Mouse (Mus musculus) liver, embryonic 14.5 days (tissue): ENCODE data around the gene Yju2. TPM values are rescaled to one million over a fixed set of nuclear protein-coding genes. Genes with fewer than 3 reads are reported as not detected.

ENCODE experiments used
- ATAC-seq: fragments of 200-750 bp; cut with Nextera tagmentation; 2 replicates; pipeline ENCODE4 v1.8.0; 2017; ENCODE audit warnings: moderate number of reproducible peaks, mild to moderate bottlenecking, moderate library complexity; ENCODE audit not compliant: insufficient read depth
- DNase-seq, 3 experiments: peaks; one replicate each; pipeline ENCODE4 v3.0.0-alpha.2; 2012 to 2013; ENCODE audit warnings: low read depth in 3 of 3, low spot score in 3 of 3
- H3K27ac ChIP-seq: fragments of 300-500 bp; sonication (generic); 2 replicates; pipeline ENCODE4 v1.5.1; 2014; ENCODE audit warnings: moderate library complexity, mild to moderate bottlenecking, control low read depth, inconsistent platforms
- H3K27me3 ChIP-seq: fragments of 300-500 bp; sonication (generic); 2 replicates; pipeline ENCODE4 v1.6.1; 2014; ENCODE audit warnings: mild to moderate bottlenecking, low read length, moderate library complexity; ENCODE audit not compliant: control insufficient read depth, insufficient read depth
- H3K36me3 ChIP-seq: fragments of 300-500 bp; sonication (generic); replicated peaks from 2 replicates; pipeline ENCODE4 v1.6.1; 2014; ENCODE audit warnings: low read depth; ENCODE audit not compliant: control insufficient read depth, insufficient read depth
- H3K4me1 ChIP-seq, 2 experiments: fragments of 200-500 bp in 1 of 2; fragments of 300-500 bp in 1 of 2; sonication (generic) in 1 of 2; replicated peaks; 2 replicates each; pipeline ENCODE4 v1.6.1; 2012 to 2014; ENCODE audit warnings: antibody characterized with exemption in 1 of 2, inconsistent platforms in 1 of 2, low read length in 1 of 2; ENCODE audit not compliant: control insufficient read depth in 2 of 2, insufficient read depth in 2 of 2
- H3K4me2 ChIP-seq: fragments of 300-500 bp; sonication (generic); 2 replicates; pipeline ENCODE4 v1.6.1; 2014; ENCODE audit warnings: low read depth, mild to moderate bottlenecking, control low read depth, moderate library complexity
- H3K4me3 ChIP-seq, 2 experiments: fragments of 200-500 bp in 1 of 2; fragments of 300-500 bp in 1 of 2; sonication (generic) in 1 of 2; 2 replicates each; pipeline ENCODE4 v1.5.1; 2012 to 2014; ENCODE audit warnings: low read depth in 2 of 2, low read length in 2 of 2, mild to moderate bottlenecking in 2 of 2, control low read depth in 1 of 2, inconsistent platforms in 1 of 2, moderate library complexity in 1 of 2; ENCODE audit not compliant: insufficient read depth in 1 of 2
- H3K9ac ChIP-seq: fragments of 300-500 bp; sonication (generic); replicated peaks from 2 replicates; pipeline ENCODE4 v1.6.1; 2014; ENCODE audit warnings: mild to moderate bottlenecking, control low read depth, moderate library complexity
- H3K9me3 ChIP-seq: fragments of 300-500 bp; sonication (generic); 2 replicates; pipeline ENCODE4 v1.6.1; 2016; ENCODE audit warnings: low read length, mixed read lengths; ENCODE audit not compliant: control insufficient read depth
- CTCF ChIP-seq: IDR thresholded peaks from 2 replicates; pipeline ENCODE4 v1.5.1; 2016; ENCODE audit warnings: antibody characterized with exemption, low read depth, control low read depth
- EP300 ChIP-seq: IDR thresholded peaks from 2 replicates; pipeline ENCODE4 v1.6.1; 2016; ENCODE audit warnings: antibody characterized with exemption, low read depth
- WGBS: fragments of 180-500 bp; shearing (Covaris S2); extraction: QIAGEN DNeasy Blood & Tissue Kit; methylation state at CpG from one replicate; pipeline ENCODE4 v1.1.7; 2014; ENCODE audit not compliant: insufficient replicate concordance; 5-methylcytosine and 5-hydroxymethylcytosine counted together
- polyA plus RNA-seq, 2 experiments: library from polyadenylated mRNA; depleted of rRNA in 1 of 2; stranded (reverse) in 1 of 2; unstranded in 1 of 2; fragments of >200 nt; fragmentation: Nextera tagmentation in 1 of 2; extraction: Ambion mirVana in 1 of 2; gene quantifications; 2 replicates each; pipeline versions ENCODE4 v1.2.1 to v1.2.3; 2012 to 2014

Gene Yju2
- polyA plus RNA-seq, 2 experiments, result 5.1 to 5.2 TPM

- ATAC-seq (no peak), DNase-seq (no peak)
- Histone ChIP-seq H3K27me3 (peaks cover 24% of the 10 kb centered on the region), H3K4me3 (no peak overlapping the region), H3K4me1 (no peaks in the 10 kb centered on the region), H3K4me2 (no peak overlapping the region), H3K27ac (no peak overlapping the region), H3K9ac (no peak overlapping the region), H3K9me3 (no peaks in the 10 kb centered on the region), H3K36me3 (peaks cover 3% of the 10 kb centered on the region)
- TF ChIP-seq CTCF, result no peak
- no peak for TF ChIP-seq EP300
- WGBS, result 81% methylated on average over 4 of the region's 4 CpGs
Measured at GRCm38 (mm10) chr17:55967186-55967585, 8.3 kb downstream of the Yju2 start.

- TF ChIP-seq CTCF (no peak), EP300 (no peak)
- WGBS, result 61% methylated on average over 7 of the region's 7 CpGs
- H3K9me3 ChIP-seq, result no peaks in the 10 kb centered on the region
- DNase-seq (no peak), ATAC-seq (no peak)
- peaks cover 24% of the 10 kb centered on the region for H3K27me3 ChIP-seq
- no peak overlapping the region for H3K4me2 ChIP-seq
- no peaks in the 10 kb centered on the region for H3K4me1 ChIP-seq
- H3K27ac ChIP-seq, result no peak overlapping the region
- H3K36me3 ChIP-seq, result peaks cover 3% of the 10 kb centered on the region
- H3K9ac ChIP-seq, result no peak overlapping the region
- no peak overlapping the region for H3K4me3 ChIP-seq
Measured at GRCm38 (mm10) chr17:55968210-55968609, 9.3 kb downstream of the Yju2 start.

GRCm38 (mm10) chr17:55969560-55969959 lies 10.7 kb downstream of the Yju2 start:
- Histone ChIP-seq H3K4me1 (no peaks in the 10 kb centered on the region), H3K36me3 (peaks cover 3% of the 10 kb centered on the region), H3K9ac (no peak overlapping the region), H3K4me2 (no peak overlapping the region), H3K4me3 (no peak overlapping the region), H3K9me3 (no peaks in the 10 kb centered on the region), H3K27ac (no peak overlapping the region), H3K27me3 (peaks cover 24% of the 10 kb centered on the region)
- 39% methylated on average over 14 of the region's 14 CpGs for WGBS
- DNase-seq (no peak), ATAC-seq (no peak)
- no peak for TF ChIP-seq CTCF
- no peak for TF ChIP-seq EP300

- Histone ChIP-seq H3K4me2 (peak within 1 kb of the TSS; percentile 47), H3K27me3 (peaks cover 24% of the 10 kb centered on the region), H3K4me1 (no peaks in the 10 kb centered on the region), H3K9ac (no peak within 1 kb of the TSS), H3K27ac (no peak within 1 kb of the TSS), H3K9me3 (no peaks in the 10 kb centered on the region), H3K36me3 (peaks cover 3% of the 10 kb centered on the region), H3K4me3 (peak within 1 kb of the TSS; percentile 11 to 12; a peak in 2 of 4 replicates)
- ATAC-seq, result no peak
- 10% methylated on average over 55 of the region's 55 CpGs for WGBS
- DNase-seq, result no peak
- TF ChIP-seq EP300, result no peak
- TF ChIP-seq CTCF, result no peak
Measured at GRCm38 (mm10) chr17:55969966-55970891, 11.3 kb downstream of the Yju2 start, which contains the start of gene Shd. TSS of gene Shd (plus strand) at chr17:55970467.

- ATAC-seq, result no peak
Measured at GRCm38 (mm10) chr17:55971453-55971852, 12.6 kb downstream of the Yju2 start.

More at GRCm38 (mm10) chr17:55971453-55971852, 12.6 kb downstream of the Yju2 start:
- Histone ChIP-seq H3K27me3 (peaks cover 24% of the 10 kb centered on the region), H3K27ac (no peak overlapping the region), H3K4me3 (no peak overlapping the region), H3K9me3 (no peaks in the 10 kb centered on the region), H3K4me1 (no peaks in the 10 kb centered on the region), H3K9ac (no peak overlapping the region), H3K4me2 (no peak overlapping the region), H3K36me3 (peaks cover 2% of the 10 kb centered on the region; the same call in 1 of the 2 replicates)
- no peak for DNase-seq
- 31% methylated on average over 22 of the region's 22 CpGs for WGBS
- TF ChIP-seq CTCF, result no peak; the same call in 1 of the 2 replicates
- no peak for TF ChIP-seq EP300
